Mouse (Mus musculus) myocyte (in vitro differentiated cells): ENCODE results near the gene Gm13278.
"Not testable (repeated sequence)": the region's sequence is repeated elsewhere in the genome, so short reads cannot be mapped to it uniquely, and the experiment has no call there.

Experiments used
- E2F4 ChIP-seq: IDR thresholded peaks from one replicate; pipeline ENCODE4 v1.6.1; 2011; ENCODE audit warnings: mild to moderate bottlenecking, control low read depth, moderate library complexity; ENCODE audit not compliant: insufficient read depth
- MAX ChIP-seq: IDR thresholded peaks from one replicate; pipeline ENCODE4 v1.6.1; 2011; ENCODE audit warnings: low read depth, mild to moderate bottlenecking, control low read depth
- MYOD1 ChIP-seq, 3 experiments: IDR thresholded peaks; one replicate each; pipeline ENCODE4 v1.6.1; 2011; ENCODE audit warnings: control low read depth in 2 of 3, low read depth in 2 of 3, mild to moderate bottlenecking in 2 of 3, moderate library complexity in 1 of 3; ENCODE audit not compliant: insufficient read length in 2 of 3, control insufficient read depth in 1 of 3
- MYOG ChIP-seq, 3 experiments: IDR thresholded peaks; one replicate each; pipeline ENCODE4 v1.6.1; 2011; ENCODE audit warnings: control low read depth in 2 of 3, low read depth in 2 of 3, mild to moderate bottlenecking in 2 of 3; ENCODE audit not compliant: insufficient read length in 2 of 3, control insufficient read depth in 1 of 3, insufficient read depth in 1 of 3
- POLR2A ChIP-seq: IDR thresholded peaks from one replicate; pipeline ENCODE4 v1.6.1; 2011; ENCODE audit warnings: low read depth, mild to moderate bottlenecking, control low read depth, moderate library complexity; ENCODE audit not compliant: insufficient read length
- POLR2AphosphoS2 ChIP-seq: IDR thresholded peaks from one replicate; pipeline ENCODE4 v1.6.1; 2011; ENCODE audit warnings: low read depth, control low read depth; ENCODE audit not compliant: insufficient read length
- SRF ChIP-seq: IDR thresholded peaks from one replicate; pipeline ENCODE4 v1.6.1; 2011; ENCODE audit warnings: low read depth; ENCODE audit not compliant: control insufficient read depth, insufficient read length
- TCF12 ChIP-seq: IDR thresholded peaks from one replicate; pipeline ENCODE4 v1.6.1; 2011; ENCODE audit warnings: mild to moderate bottlenecking, control low read depth; ENCODE audit not compliant: poor library complexity, insufficient read depth, severe bottlenecking
- TCF3 ChIP-seq: IDR thresholded peaks from one replicate; pipeline ENCODE4 v1.6.1; 2011; ENCODE audit warnings: low read depth, control low read depth; ENCODE audit not compliant: insufficient read length
- USF1 ChIP-seq: IDR thresholded peaks from one replicate; pipeline ENCODE4 v1.6.1; 2011; ENCODE audit warnings: low read depth, mild to moderate bottlenecking, control low read depth, moderate library complexity

DNA sequence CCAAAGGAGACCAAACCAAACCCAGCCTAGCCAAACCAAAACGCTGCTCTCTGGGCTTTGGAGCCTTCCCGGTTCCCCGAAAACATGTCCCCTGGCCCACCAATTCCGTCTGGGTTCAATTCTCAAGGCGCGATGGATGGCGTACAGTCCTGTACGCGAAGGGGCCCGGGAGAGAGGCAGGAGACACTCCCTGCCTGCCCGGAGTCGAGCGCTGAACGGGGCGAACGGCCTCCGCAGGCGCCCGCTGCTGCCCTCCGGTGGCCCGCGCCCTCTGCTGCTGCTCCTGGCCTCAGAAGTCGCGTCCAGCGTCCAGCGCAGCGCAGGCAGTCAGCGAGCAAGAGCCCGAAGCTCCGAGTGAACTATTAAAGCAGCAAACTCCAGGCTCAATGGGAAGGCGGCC lies 9.0 kb upstream of the Gm13278 start:
- not testable (repeated sequence) for TF ChIP-seq POLR2A; TCF12; POLR2AphosphoS2; TCF3; USF1; E2F4; MYOD1 (IDR thresholded peaks at IDR 0.05; ENCODE audit: control insufficient read depth in 1 of 3, insufficient read length in 2 of 3, low read depth in 2 of 3); MYOG (IDR thresholded peaks at IDR 0.05; ENCODE audit: control insufficient read depth in 1 of 3, insufficient read depth in 1 of 3, insufficient read length in 2 of 3, low read depth in 2 of 3); MAX; SRF
